Mouse (Mus musculus) lung, adult 2 months (tissue): Measurements from ENCODE around the gene Ifna15.

Experiments used
- CTCF ChIP-seq: fragments of 200-500 bp; IDR thresholded peaks from 2 replicates; pipeline ENCODE4 v1.5.1; 2011; ENCODE audit warnings: mild to moderate bottlenecking, low read length, control low read depth; ENCODE audit not compliant: insufficient read depth
- POLR2A ChIP-seq: fragments of 200-500 bp; IDR thresholded peaks from 2 replicates; pipeline ENCODE4 v1.6.1; 2011; ENCODE audit warnings: low read depth, mild to moderate bottlenecking, control low read depth, low read length, borderline replicate concordance; ENCODE audit errors: extremely low read depth

- TF ChIP-seq CTCF = no peak
- TF ChIP-seq POLR2A = no peak
These were observed 20.7 kb downstream of the Ifna15 start for GRCm38 (mm10) chr4:88537328-88537727.
